ENCODE assay signal across 8 mouse cellular contexts in the genomic region with DNA sequence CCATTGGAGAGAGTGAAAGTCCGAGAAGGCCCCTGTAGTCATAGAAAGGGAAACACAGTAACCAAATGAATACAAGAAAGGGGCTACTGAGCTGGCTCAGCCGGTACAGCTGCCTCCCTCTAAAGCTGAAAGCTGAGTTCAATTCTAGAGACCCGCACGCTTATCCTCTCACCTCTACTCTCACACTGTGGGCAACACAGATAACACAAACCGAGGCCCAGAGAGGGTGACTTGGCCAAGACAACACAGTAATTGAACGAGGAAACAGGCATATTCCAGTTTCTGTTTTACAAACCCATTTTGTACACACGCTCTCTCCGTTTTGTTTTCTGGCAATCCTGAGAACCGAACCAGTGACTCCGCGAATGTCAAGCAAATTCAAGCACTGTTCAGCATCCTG. TPM values are rescaled to one million over a fixed set of nuclear protein-coding genes. Genes with fewer than 3 reads are reported as not detected.
DNase-seq lines count a peak whose midpoint lies in the region; ATAC-seq and TF ChIP-seq lines count a peak whose summit lies in the region.

No protein-coding gene starts in this region.

- H3K36me3 ChIP-seq in lung, embryonic 14.5 days (ENCODE audit: insufficient read depth): 0 out of 2 replicates have a peak, but pooled peaks cover 7% of the 10 kb centered on the region
- peaks cover 17% of the 10 kb centered on the region for H3K36me3 ChIP-seq in embryonic facial prominence, embryonic 15.5 days
- H3K36me3 ChIP-seq in limb, embryonic 10.5 days: peaks cover 33% of the 10 kb centered on the region
- H3K36me3 ChIP-seq in neural tube, embryonic 14.5 days (ENCODE audit: control insufficient read depth, insufficient read depth, low read length): no peaks in the 10 kb centered on the region

- no peak for ATAC-seq in lung, embryonic 14.5 days (ENCODE audit: insufficient read depth)
- no peak for ATAC-seq in embryonic facial prominence, embryonic 15.5 days (ENCODE audit: insufficient number of reproducible peaks, low FRiP score, low TSS enrichment, low read depth)
- ATAC-seq in neural tube, embryonic 14.5 days (ENCODE audit: low read depth): no peak

- WGBS in lung, embryonic 14.5 days: 78% methylated on average over 11 of the region's 11 CpGs
- WGBS in embryonic facial prominence, embryonic 15.5 days: 84% methylated on average over 11 of the region's 11 CpGs
- 88% methylated on average over 11 of the region's 11 CpGs for WGBS in limb, embryonic 10.5 days
- WGBS in neural tube, embryonic 14.5 days: 84% methylated on average over 11 of the region's 11 CpGs

- H3K9me3 ChIP-seq in lung, embryonic 14.5 days (ENCODE audit: low read depth, low read length): no peaks in the 10 kb centered on the region
- no peaks in the 10 kb centered on the region for H3K9me3 ChIP-seq in embryonic facial prominence, embryonic 15.5 days (replicated peaks)
- H3K9me3 ChIP-seq in limb, embryonic 10.5 days (replicated peaks): no peaks in the 10 kb centered on the region
- H3K9me3 ChIP-seq in neural tube, embryonic 14.5 days (ENCODE audit: control insufficient read depth, low read length): no peaks in the 10 kb centered on the region

- H3K4me3 ChIP-seq in lung, embryonic 14.5 days (ENCODE audit: low read depth, low read length): peak overlapping the region; percentile 74
- H3K4me3 ChIP-seq in embryonic facial prominence, embryonic 15.5 days (replicated peaks): peak overlapping the region; percentile 79
- H3K4me3 ChIP-seq in limb, embryonic 10.5 days: peak overlapping the region; percentile 78
- H3K4me3 ChIP-seq in neural tube, embryonic 14.5 days (ENCODE audit: low read depth, low read length): peak overlapping the region; percentile 57

- no peak for DNase-seq in lung, embryonic 14.5 days
- DNase-seq in lung, postnatal 4 days: no peak
- DNase-seq in limb, embryonic 10.5 days (ENCODE audit: low spot score): no peak
- no peak for DNase-seq in gastrocnemius, postnatal 36 days
- DNase-seq in adrenal gland, postnatal 25 days: no peak
- no peak for DNase-seq in spleen, postnatal 4 days (ENCODE audit: low spot score in 2 of 2)

- H3K9ac ChIP-seq in lung, embryonic 14.5 days: peak overlapping the region; percentile 77
- H3K9ac ChIP-seq in embryonic facial prominence, embryonic 15.5 days: peak overlapping the region; percentile 80; the same call in 1 of the 2 replicates
- H3K9ac ChIP-seq in neural tube, embryonic 14.5 days (replicated peaks; ENCODE audit: low read depth, low read length): no peak overlapping the region

- intact Hi-C loops in gastrocnemius, postnatal 36 days (cut with DNase I): no loop called here

- no peaks in the 10 kb centered on the region for H3K4me1 ChIP-seq in lung, embryonic 14.5 days (ENCODE audit: insufficient read depth)
- peaks cover 26% of the 10 kb centered on the region for H3K4me1 ChIP-seq in embryonic facial prominence, embryonic 15.5 days
- peaks cover 30% of the 10 kb centered on the region for H3K4me1 ChIP-seq in limb, embryonic 10.5 days
- H3K4me1 ChIP-seq in neural tube, embryonic 14.5 days (ENCODE audit: control insufficient read depth, insufficient read depth, low read length): peaks cover 12% of the 10 kb centered on the region

- H3K27me3 ChIP-seq in lung, embryonic 14.5 days (ENCODE audit: insufficient read depth, low read length): no peaks in the 10 kb centered on the region
- H3K27me3 ChIP-seq in embryonic facial prominence, embryonic 15.5 days: no peaks in the 10 kb centered on the region
- no peaks in the 10 kb centered on the region for H3K27me3 ChIP-seq in limb, embryonic 10.5 days (ENCODE audit: low read depth, poor library complexity, severe bottlenecking)
- H3K27me3 ChIP-seq in neural tube, embryonic 14.5 days (ENCODE audit: control insufficient read depth, insufficient read depth, low read length): no peaks in the 10 kb centered on the region

- no peak for TF ChIP-seq CTCF in lung, embryonic 14.5 days (IDR thresholded peaks at IDR 0.05; ENCODE audit: low read depth)

- peak overlapping the region; percentile 93 for H3K4me2 ChIP-seq in lung, embryonic 14.5 days
- peak overlapping the region; percentile 93 for H3K4me2 ChIP-seq in embryonic facial prominence, embryonic 15.5 days (replicated peaks)
- peak overlapping the region; percentile 93 for H3K4me2 ChIP-seq in neural tube, embryonic 14.5 days (ENCODE audit: low read depth, low read length)

- H3K27ac ChIP-seq in lung, embryonic 14.5 days (ENCODE audit: low read depth): no peak overlapping the region
- no peak overlapping the region for H3K27ac ChIP-seq in embryonic facial prominence, embryonic 15.5 days (replicated peaks)
- H3K27ac ChIP-seq in limb, embryonic 10.5 days: no peak overlapping the region
- H3K27ac ChIP-seq in neural tube, embryonic 14.5 days (ENCODE audit: low read depth, low read length): no peak overlapping the region

RNA-seq across cellular contexts. Expression of a gene that starts 1.1 kb away (rescaled TPM):
- polyA plus RNA-seq in lung, embryonic 14.5 days (2014; fragmentation: Nextera tagmentation; extraction: Ambion mirVana): 74.4 and 89.5 TPM in 2 replicates
- 64.2 and 65.3 TPM in 2 replicates for polyA plus RNA-seq in embryonic facial prominence, embryonic 15.5 days (2015; fragmentation: Nextera tagmentation; extraction: Ambion mirVana)
- 75.5 and 86.6 TPM in 2 replicates for polyA plus RNA-seq in limb, embryonic 10.5 days (2016; fragmentation: Nextera tagmentation; extraction: Ambion mirVana)
- 88.1 and 98.4 TPM in 2 replicates for polyA plus RNA-seq in neural tube, embryonic 14.5 days (2014; fragmentation: Nextera tagmentation; extraction: Ambion mirVana)
- total RNA-seq in gastrocnemius, postnatal 36 days (2021): 1 to 10 TPM; 7.7 TPM
- total RNA-seq in adrenal gland, postnatal 25 days (2021): 21.4 and 28.9 TPM in 2 replicates

RNA-seq across cellular contexts. Expression of a gene that starts 11.6 kb away (rescaled TPM):
- polyA plus RNA-seq in lung, embryonic 14.5 days (2014; fragmentation: Nextera tagmentation; extraction: Ambion mirVana): 10.1 and 11.8 TPM in 2 replicates
- polyA plus RNA-seq in embryonic facial prominence, embryonic 15.5 days (2015; fragmentation: Nextera tagmentation; extraction: Ambion mirVana): 17.5 and 19.3 TPM in 2 replicates
- 3.7 and 5.7 TPM in 2 replicates for polyA plus RNA-seq in limb, embryonic 10.5 days (2016; fragmentation: Nextera tagmentation; extraction: Ambion mirVana)
- 170 and 208 TPM in 2 replicates for polyA plus RNA-seq in neural tube, embryonic 14.5 days (2014; fragmentation: Nextera tagmentation; extraction: Ambion mirVana)
- total RNA-seq in gastrocnemius, postnatal 36 days (2021): 1 to 10 TPM; 1.8 to 2.3 TPM
- 9.9 and 20.0 TPM in 2 replicates for total RNA-seq in adrenal gland, postnatal 25 days (2021)

RNA-seq across cellular contexts. Expression of a gene that starts 35.8 kb away (rescaled TPM):
- 39.0 and 39.6 TPM in 2 replicates for polyA plus RNA-seq in lung, embryonic 14.5 days (2014; fragmentation: Nextera tagmentation; extraction: Ambion mirVana)
- 35.9 and 39.6 TPM in 2 replicates for polyA plus RNA-seq in embryonic facial prominence, embryonic 15.5 days (2015; fragmentation: Nextera tagmentation; extraction: Ambion mirVana)
- 18.1 and 21.1 TPM in 2 replicates for polyA plus RNA-seq in limb, embryonic 10.5 days (2016; fragmentation: Nextera tagmentation; extraction: Ambion mirVana)
- 78.6 and 96.6 TPM in 2 replicates for polyA plus RNA-seq in neural tube, embryonic 14.5 days (2014; fragmentation: Nextera tagmentation; extraction: Ambion mirVana)
- total RNA-seq in gastrocnemius, postnatal 36 days (2021): 10 to 100 TPM; 14.7 to 15.5 TPM
- 70.2 and 103 TPM in 2 replicates for total RNA-seq in adrenal gland, postnatal 25 days (2021)

RNA-seq across cellular contexts. Expression of a gene that starts 52.8 kb away (rescaled TPM):
- 149 and 152 TPM in 2 replicates for polyA plus RNA-seq in lung, embryonic 14.5 days (2014; fragmentation: Nextera tagmentation; extraction: Ambion mirVana)
- 156 and 164 TPM in 2 replicates for polyA plus RNA-seq in embryonic facial prominence, embryonic 15.5 days (2015; fragmentation: Nextera tagmentation; extraction: Ambion mirVana)
- polyA plus RNA-seq in limb, embryonic 10.5 days (2016; fragmentation: Nextera tagmentation; extraction: Ambion mirVana): 170 and 172 TPM in 2 replicates
- 278 and 281 TPM in 2 replicates for polyA plus RNA-seq in neural tube, embryonic 14.5 days (2014; fragmentation: Nextera tagmentation; extraction: Ambion mirVana)
- total RNA-seq in gastrocnemius, postnatal 36 days (2021): 1,000 to 10,000 TPM; 1,185 to 1,290 TPM
- 641 and 903 TPM in 2 replicates for total RNA-seq in adrenal gland, postnatal 25 days (2021)

RNA-seq across cellular contexts. Expression of a gene that starts 53.2 kb away (rescaled TPM):
- polyA plus RNA-seq in lung, embryonic 14.5 days (2014; fragmentation: Nextera tagmentation; extraction: Ambion mirVana): 211 and 220 TPM in 2 replicates
- polyA plus RNA-seq in embryonic facial prominence, embryonic 15.5 days (2015; fragmentation: Nextera tagmentation; extraction: Ambion mirVana): 133 and 145 TPM in 2 replicates
- polyA plus RNA-seq in limb, embryonic 10.5 days (2016; fragmentation: Nextera tagmentation; extraction: Ambion mirVana): 256 and 300 TPM in 2 replicates
- polyA plus RNA-seq in neural tube, embryonic 14.5 days (2014; fragmentation: Nextera tagmentation; extraction: Ambion mirVana): 129 and 138 TPM in 2 replicates
- total RNA-seq in gastrocnemius, postnatal 36 days (2021): 10 to 100 TPM; 38.1 to 39.4 TPM
- 53.8 and 58.7 TPM in 2 replicates for total RNA-seq in adrenal gland, postnatal 25 days (2021)
